Mouse (Mus musculus) kidney, postnatal 36 days (tissue): ENCODE measurements around the gene Olfr1487.
"Not testable (repeated sequence)": the region's sequence is repeated elsewhere in the genome, so short reads cannot be mapped to it uniquely, and the experiment has no call there.

Experiments used
- DNase-seq, 2 experiments: peaks; one replicate each; pipeline ENCODE4 v3.0.0; 2021 to 2022; ENCODE audit warnings: mixed read lengths in 2 of 2

The Olfr1487 gene

DNA sequence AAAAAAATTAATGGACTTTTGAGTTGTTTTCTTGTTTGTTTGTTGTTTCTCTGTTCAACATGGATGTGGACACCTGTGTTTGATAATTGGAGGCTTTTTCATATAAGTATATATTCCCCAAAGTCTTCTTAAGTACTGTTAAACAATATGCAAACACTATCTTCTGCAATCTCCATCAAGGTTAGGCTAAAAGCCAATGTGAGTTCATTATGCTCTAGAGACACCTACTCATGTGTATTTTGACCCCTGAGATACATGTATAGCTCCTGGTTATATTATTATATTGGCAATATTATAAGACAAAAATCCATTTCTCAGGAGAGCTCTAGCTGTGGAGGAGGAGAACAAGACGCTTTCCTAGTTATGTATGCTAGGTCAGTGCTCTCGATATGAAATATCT, at the start of gene Olfr1487:
Olfr1487 (plus strand) TSS at position 301 of the 400 bp plus-strand sequence.
- DNase-seq, result not testable (repeated sequence)

GRCm38 (mm10) chr19:13583211-13583610, 34.0 kb upstream of the Olfr1487 start, which contains the start of gene Olfr1484:
Olfr1484 (plus strand) TSS chr19:13583511.
- DNase-seq, result no peak

DNA sequence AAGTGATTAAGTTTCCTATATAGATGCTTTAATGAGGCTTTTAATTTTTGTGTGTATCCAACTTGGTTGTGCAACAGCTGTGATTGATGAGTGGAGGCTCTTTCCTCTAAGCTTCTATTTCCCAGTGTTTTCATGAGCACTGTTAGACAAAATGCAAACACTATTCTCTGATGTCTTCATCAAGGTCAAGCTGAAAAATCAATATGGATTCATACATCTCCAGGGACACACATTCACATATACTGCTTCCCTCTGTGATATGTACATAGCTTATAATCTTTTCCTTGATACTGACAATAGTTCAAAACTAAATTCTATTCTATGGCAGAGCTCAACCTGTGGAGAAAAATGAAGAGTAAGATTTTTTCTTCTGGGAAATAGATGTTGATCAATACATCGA, 14.1 kb downstream of the Olfr1487 start, which contains the start of gene Olfr1489:
Olfr1489 (plus strand) TSS at position 301 of the 400 bp plus-strand sequence.
- no peak for DNase-seq

GRCm38 (mm10) chr19:13650791-13651190, 33.6 kb downstream of the Olfr1487 start, which contains the start of gene Olfr1490:
Olfr1490 (plus strand) TSS chr19:13651091.
- no peak for DNase-seq
